Mouse (Mus musculus) heart, postnatal 0 days (tissue): ENCODE data around the gene Btnl4.

ENCODE experiments used
- CTCF ChIP-seq: IDR thresholded peaks from 2 replicates; pipeline ENCODE4 v1.5.1; 2016; ENCODE audit warnings: antibody characterized with exemption, control low read depth, low read depth
- EP300 ChIP-seq: IDR thresholded peaks from 2 replicates; pipeline ENCODE4 v1.6.1; 2016; ENCODE audit warnings: antibody characterized with exemption, low read depth

- TF ChIP-seq CTCF (no peak), EP300 (no peak)
These were observed 39.5 kb downstream of the Btnl4 start for GRCm38 (mm10) chr17:34437606-34438005.
